Mouse (Mus musculus) G1E (cell line): ENCODE data around the gene Ifitm10. TPM values are rescaled to one million over a fixed set of nuclear protein-coding genes. Genes with fewer than 3 reads are reported as not detected.

ENCODE experiments used
- ATAC-seq: 2 replicates; pipeline ENCODE4 v1.8.0; 2016; ENCODE audit warnings: mild to moderate bottlenecking; ENCODE audit not compliant: insufficient number of reproducible peaks, poor library complexity, low FRiP score, severe bottlenecking; ENCODE audit errors: extremely low read depth
- DNase-seq: peaks from one replicate; pipeline ENCODE4 v3.0.0; 2012; ENCODE audit warnings: low spot score
- H3K27me3 ChIP-seq: 2 replicates; pipeline ENCODE4 v1.6.1; 2012; ENCODE audit warnings: mild to moderate bottlenecking, low read length, inconsistent platforms; ENCODE audit not compliant: insufficient read depth
- H3K36me3 ChIP-seq: replicated peaks from 2 replicates; pipeline ENCODE3; 2012; ENCODE audit warnings: mild to moderate bottlenecking, inconsistent platforms
- H3K4me1 ChIP-seq: 2 replicates; pipeline ENCODE4 v1.6.1; 2012; ENCODE audit warnings: low read depth, low read length, inconsistent platforms, mixed read lengths; ENCODE audit not compliant: insufficient read depth
- H3K4me3 ChIP-seq: 2 replicates; pipeline ENCODE4 v1.5.1; 2012; ENCODE audit warnings: low read depth, mild to moderate bottlenecking, inconsistent platforms, low read length, moderate library complexity, mixed read lengths
- H3K9me3 ChIP-seq: replicated peaks from 2 replicates; pipeline ENCODE4 v1.6.1; 2012; ENCODE audit warnings: inconsistent platforms
- CTCF ChIP-seq: IDR thresholded peaks from 2 replicates; pipeline ENCODE4 v1.5.1; 2012; ENCODE audit warnings: low read depth, low read length, inconsistent platforms, mixed read lengths
- GATA1 ChIP-seq: IDR thresholded peaks from 2 replicates; pipeline ENCODE4 v1.6.1; 2012; ENCODE audit warnings: borderline replicate concordance, low read length, inconsistent platforms, mixed read lengths
- GATA2 ChIP-seq: IDR thresholded peaks from 2 replicates; pipeline ENCODE4 v1.6.1; 2012; ENCODE audit warnings: low read depth, low read length, inconsistent platforms, borderline replicate concordance
- POLR2AphosphoS5 ChIP-seq: IDR thresholded peaks from 2 replicates; pipeline ENCODE4 v1.6.1; 2012; ENCODE audit warnings: low read depth, low read length, inconsistent platforms; ENCODE audit not compliant: insufficient replicate concordance
- TAL1 ChIP-seq: conservative IDR thresholded peaks from 2 replicates; pipeline ENCODE4 v1.6.1; 2012; ENCODE audit warnings: low read depth, low read length, inconsistent platforms, mixed read lengths
- polyA plus RNA-seq: library from polyadenylated mRNA; stranded (reverse); fragments of >175 nt; gene quantifications from 2 replicates; pipeline ENCODE4 v1.2.3, GENCODE M21; 2012
- total RNA-seq, 2 experiments: library from RNA; stranded (forward) in 1 of 2; stranded (reverse) in 1 of 2; fragments of 200-1000 nt in 1 of 2; fragments of >200 nt in 1 of 2; fragmentation: Nextera tagmentation in 1 of 2; gene quantifications; 2 replicates each; pipeline ENCODE4 v1.2.3; 2014 to 2017

Ifitm10 gene
- total and polyA plus RNA-seq, 3 experiments, result 0.33 to 0.93 TPM; not detected in 1

DNA sequence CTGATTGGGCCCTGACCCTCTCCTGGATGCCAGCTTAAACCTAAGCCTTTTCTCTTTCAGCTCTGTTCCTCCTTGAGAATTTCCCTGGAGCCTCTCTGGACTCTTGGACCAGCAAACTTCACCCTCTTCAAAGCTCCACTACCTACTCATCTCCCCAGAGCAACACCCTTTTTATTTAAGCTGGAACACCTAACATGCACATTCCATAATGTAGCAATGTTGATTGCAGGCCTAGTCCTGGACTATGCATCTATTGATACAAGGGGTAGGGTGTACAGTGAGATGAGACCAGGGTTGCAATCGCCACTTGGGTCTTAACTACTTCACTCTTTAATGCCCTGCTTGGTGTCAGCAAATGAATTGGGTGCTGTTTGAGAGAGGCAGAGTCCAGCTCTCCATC, 14.6 kb upstream of the Ifitm10 start:
- ATAC-seq, result no peak
- H3K4me1 ChIP-seq, result peaks cover 92% of the 10 kb centered on the region
- TF ChIP-seq TAL1 (no peak), POLR2AphosphoS5 (no peak), GATA1 (no peak), GATA2 (no peak), CTCF (no peak)

DNA sequence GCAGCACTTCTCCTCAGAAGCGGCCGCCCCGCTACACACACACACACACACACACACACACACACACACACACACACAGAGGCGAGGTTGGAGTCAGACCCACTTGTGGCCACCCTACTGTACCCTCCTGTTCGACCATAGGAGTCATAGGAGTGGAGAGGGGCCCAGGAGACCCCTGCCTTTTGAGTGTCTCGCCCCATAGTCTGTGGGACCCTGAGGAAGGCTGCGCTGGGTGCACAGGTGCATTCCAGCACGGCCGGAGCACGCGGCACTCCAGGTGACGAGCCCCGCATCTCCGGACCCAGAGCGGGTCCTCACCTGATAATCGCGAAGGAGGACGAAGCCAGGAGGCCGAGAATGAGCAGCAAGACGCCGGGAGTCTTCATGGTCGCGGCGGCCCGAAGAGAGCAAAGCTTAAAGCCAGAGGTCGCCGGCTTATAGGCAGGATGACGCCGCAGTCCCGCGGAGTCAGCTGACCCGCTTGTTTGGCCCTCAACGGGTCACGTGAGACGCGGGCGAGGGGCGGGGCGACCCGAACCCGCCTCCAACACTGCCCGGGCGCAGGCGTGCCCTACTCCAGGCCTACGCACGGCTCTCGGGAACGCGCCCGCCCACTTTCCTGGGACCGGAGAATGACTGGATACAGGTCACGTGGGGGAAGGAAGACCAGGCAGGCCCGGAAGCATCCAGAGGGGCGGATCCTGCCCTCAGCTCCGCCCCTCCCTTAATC, 14.0 kb upstream of the Ifitm10 start, which contains the start of gene Ctsd:
TSS of gene Ctsd (minus strand) at position 620 of the 730 bp plus-strand sequence.
- no peaks in the 10 kb centered on the region for H3K27me3 ChIP-seq
- ATAC-seq, result peak; percentile 89
- peak within 1 kb of the TSS; percentile 81 for H3K4me3 ChIP-seq
- H3K36me3 ChIP-seq, result peaks cover 43% of the 10 kb centered on the region
- peaks cover 92% of the 10 kb centered on the region for H3K4me1 ChIP-seq
- peak; percentile 90 for DNase-seq
- no peaks in the 10 kb centered on the region for H3K9me3 ChIP-seq
- no peak for TF ChIP-seq GATA1
- TF ChIP-seq POLR2AphosphoS5, result no peak
- no peak for TF ChIP-seq CTCF
- TF ChIP-seq TAL1, result no peak
- no peak for TF ChIP-seq GATA2

More for the DNA sequence above, 14.6 kb upstream of the Ifitm10 start:
- no peak for DNase-seq
- peaks cover 37% of the 10 kb centered on the region for H3K36me3 ChIP-seq
- H3K4me3 ChIP-seq, result peak overlapping the region; percentile 81; the same call in 1 of the 2 replicates
- H3K27me3 ChIP-seq, result no peaks in the 10 kb centered on the region
- H3K9me3 ChIP-seq, result no peaks in the 10 kb centered on the region

DNA sequence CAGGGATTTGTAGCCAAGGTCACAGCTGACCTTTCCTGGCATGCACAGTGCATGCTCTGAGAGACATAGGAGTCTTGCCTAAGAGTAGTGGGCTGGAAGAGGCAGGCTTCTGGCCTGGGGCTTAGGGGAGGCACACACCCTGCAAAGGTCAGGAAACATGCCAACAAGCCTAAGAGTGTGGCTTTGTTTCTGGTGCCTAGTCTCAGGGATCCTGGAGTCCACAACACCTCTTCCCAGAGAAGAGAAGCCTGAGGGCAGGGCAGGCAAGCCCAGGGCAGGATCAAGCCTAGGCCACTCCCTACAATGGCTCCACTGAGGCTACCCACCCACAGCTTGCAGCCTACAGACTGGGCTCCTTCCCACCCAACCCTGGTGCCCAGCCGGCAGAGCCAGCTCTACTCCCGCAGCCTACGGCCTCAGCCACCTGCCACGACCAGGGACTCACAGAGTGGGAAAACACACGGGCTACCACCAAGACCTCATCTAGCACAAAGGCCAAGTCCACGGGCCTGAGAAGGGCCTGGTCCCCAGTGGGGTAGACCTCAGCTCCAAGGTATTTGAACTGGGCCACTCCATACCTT, 13.2 kb upstream of the Ifitm10 start:
- DNase-seq, result peak; percentile 45
- Histone ChIP-seq H3K27me3 (no peaks in the 10 kb centered on the region), H3K4me3 (peak overlapping the region; percentile 81), H3K4me1 (peaks cover 92% of the 10 kb centered on the region), H3K9me3 (no peaks in the 10 kb centered on the region), H3K36me3 (peaks cover 52% of the 10 kb centered on the region)
- ATAC-seq, result no peak
- TF ChIP-seq CTCF, result no peak
- TF ChIP-seq GATA2, result no peak
- TF ChIP-seq GATA1, result no peak
- TF ChIP-seq TAL1, result no peak

DNA sequence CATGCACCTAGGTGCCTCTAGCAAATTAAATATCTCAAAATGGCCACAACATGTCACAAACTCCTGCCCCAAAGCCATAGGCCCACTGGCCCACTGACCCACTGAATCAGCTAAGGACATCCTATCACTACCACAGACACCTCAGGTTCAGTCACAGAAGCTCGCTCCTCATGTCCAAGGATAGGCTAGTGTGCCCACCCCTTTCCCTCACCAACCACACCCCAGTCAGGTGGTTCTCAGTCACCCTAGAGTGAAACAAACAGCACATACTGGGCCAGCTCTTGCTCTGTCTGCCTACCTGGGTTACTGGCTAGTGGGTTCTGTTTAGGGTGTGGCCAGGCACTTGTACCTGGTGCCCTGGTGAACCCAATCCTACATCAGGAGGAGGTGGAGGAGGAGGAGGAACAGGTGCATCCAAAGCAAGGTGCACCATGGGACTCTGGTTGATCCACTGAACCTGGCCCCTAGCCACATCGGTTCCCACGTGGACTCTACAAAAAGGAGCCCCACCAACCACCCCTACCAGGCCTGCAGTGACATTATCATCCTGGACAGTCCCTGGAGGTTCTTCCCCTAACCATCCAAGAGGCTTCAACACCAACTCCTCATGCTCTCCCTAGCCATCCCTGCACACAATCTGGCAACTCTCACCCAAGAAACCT, 12.3 kb upstream of the Ifitm10 start:
- peaks cover 93% of the 10 kb centered on the region for H3K4me1 ChIP-seq
- H3K27me3 ChIP-seq, result no peaks in the 10 kb centered on the region
- no peak for TF ChIP-seq CTCF
- TF ChIP-seq TAL1, result no peak
- TF ChIP-seq GATA2, result no peak
- no peak for TF ChIP-seq POLR2AphosphoS5
- no peak for TF ChIP-seq GATA1
- peaks cover 60% of the 10 kb centered on the region for H3K36me3 ChIP-seq
- no peaks in the 10 kb centered on the region for H3K9me3 ChIP-seq
- no peak for ATAC-seq
- no peak for DNase-seq
- H3K4me3 ChIP-seq, result peak overlapping the region; percentile 81

DNA sequence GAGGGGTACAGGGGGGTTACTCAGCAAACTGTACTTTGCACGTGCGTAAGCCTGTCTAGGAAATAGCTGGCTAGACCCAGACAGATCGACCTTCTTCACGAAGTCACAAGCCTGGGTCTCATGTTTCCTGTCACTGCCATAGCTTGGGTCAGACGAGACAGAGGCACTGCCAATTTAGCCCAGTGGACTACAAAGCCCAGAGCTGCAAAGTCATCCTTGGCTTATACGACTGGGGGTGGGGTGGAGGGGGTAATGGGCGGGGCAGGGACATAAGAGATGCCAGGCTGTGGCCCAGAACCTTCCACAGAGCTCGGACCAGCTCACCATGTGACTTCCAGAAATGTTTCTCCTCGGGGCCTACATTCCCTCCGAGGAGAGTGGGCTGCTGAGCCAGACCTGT, 10.8 kb upstream of the Ifitm10 start:
- peak; percentile 32 for DNase-seq
- Histone ChIP-seq H3K4me1 (peaks cover 93% of the 10 kb centered on the region), H3K27me3 (no peaks in the 10 kb centered on the region), H3K9me3 (no peaks in the 10 kb centered on the region), H3K4me3 (peak overlapping the region; percentile 6; the same call in 1 of the 2 replicates), H3K36me3 (peaks cover 76% of the 10 kb centered on the region)
- ATAC-seq, result no peak
- TF ChIP-seq TAL1, result no peak

DNA sequence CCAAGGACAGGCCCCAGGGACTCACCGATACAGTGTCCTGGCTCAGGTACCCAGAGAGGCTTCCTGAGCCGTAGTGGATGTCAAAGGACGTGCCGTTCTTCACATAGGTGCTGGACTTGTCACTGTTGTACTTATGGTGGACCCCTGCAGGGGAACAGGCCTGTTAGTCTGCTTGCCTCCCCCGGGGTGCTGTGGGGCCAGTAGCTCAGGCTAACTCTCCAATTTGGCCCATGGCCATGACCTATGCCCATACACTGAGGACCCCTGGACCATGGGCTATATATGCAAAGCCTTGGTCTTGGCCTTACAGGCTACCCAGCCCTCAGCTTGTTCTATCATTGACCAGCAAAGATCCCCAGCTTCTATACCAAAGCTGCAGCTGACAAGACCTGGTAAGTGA, 9.0 kb upstream of the Ifitm10 start, which contains the start of gene Gm49369:
TSS of gene Gm49369 (minus strand) at position 101 of the 400 bp plus-strand sequence.
- H3K9me3 ChIP-seq, result no peaks in the 10 kb centered on the region
- no peak for TF ChIP-seq POLR2AphosphoS5
- no peak for TF ChIP-seq GATA2
- TF ChIP-seq CTCF, result no peak
- TF ChIP-seq TAL1, result no peak
- TF ChIP-seq GATA1, result no peak
- no peaks in the 10 kb centered on the region for H3K27me3 ChIP-seq
- peaks cover 93% of the 10 kb centered on the region for H3K36me3 ChIP-seq
- peak within 1 kb of the TSS; percentile 29; the same call in 1 of the 2 replicates for H3K4me3 ChIP-seq
- ATAC-seq, result no peak
- peaks cover 95% of the 10 kb centered on the region for H3K4me1 ChIP-seq
- no peak for DNase-seq
